ENCODE assay signal across 8 mouse cellular contexts in genomic region chr16:41510915-41511552, GRCm38 (mm10).
A peak's percentile ranks its signal among the peaks of the same experiment; 100 is the strongest.
DNase-seq lines count a peak whose midpoint lies in the region; ATAC-seq and TF ChIP-seq lines count a peak whose summit lies in the region.

No protein-coding gene starts in this region.

- WGBS in cerebellum, adult 2 months: 40% methylated on average over 6 of the region's 6 CpGs
- 43% methylated on average over 6 of the region's 6 CpGs for WGBS in hindbrain, embryonic 16.5 days
- 51% methylated on average over 6 of the region's 6 CpGs for WGBS in midbrain, embryonic 14.5 days

- no peaks in the 10 kb centered on the region; the same call in 1 of the 2 replicates for H3K4me1 ChIP-seq in cerebellum, adult 2 months (ENCODE audit: control insufficient read depth, insufficient read depth, low read length)
- H3K4me1 ChIP-seq in hindbrain, embryonic 16.5 days (ENCODE audit: control insufficient read depth, insufficient read depth, low read depth, low read length): peaks cover 7% of the 10 kb centered on the region
- peaks cover 7% of the 10 kb centered on the region for H3K4me1 ChIP-seq in midbrain, embryonic 14.5 days (ENCODE audit: control insufficient read depth, insufficient read depth, low read length)

- no peaks in the 10 kb centered on the region for H3K9me3 ChIP-seq in hindbrain, embryonic 16.5 days (ENCODE audit: control insufficient read depth, low read length)
- no peaks in the 10 kb centered on the region for H3K9me3 ChIP-seq in midbrain, embryonic 14.5 days (ENCODE audit: control insufficient read depth, low read length)

- no peaks in the 10 kb centered on the region for H3K36me3 ChIP-seq in hindbrain, embryonic 16.5 days (ENCODE audit: control insufficient read depth, insufficient read depth, low read length)
- H3K36me3 ChIP-seq in midbrain, embryonic 14.5 days (ENCODE audit: control insufficient read depth, insufficient read depth, low read length): no peaks in the 10 kb centered on the region

- DNase-seq in cerebellum, adult 9-10 months: peak; percentile 29
- no peak for DNase-seq in cerebellum, adult 2 months
- no peak for DNase-seq in layer of hippocampus, adult 2 months (ENCODE audit: low spot score in 2 of 2)
- no peak for DNase-seq in layer of hippocampus, adult 8-10 months (ENCODE audit: low spot score in 2 of 2)
- peak; percentile 50 for DNase-seq in midbrain, embryonic 14.5 days
- DNase-seq in frontal cortex, adult 2 months (ENCODE audit: extremely low spot score in 1 of 2, low spot score in 1 of 2): no peak
- no peak for DNase-seq in testis, postnatal 10 days (ENCODE audit: low spot score)

- no peak for TF ChIP-seq POLR2A in cerebellum, adult 2 months (IDR thresholded peaks at IDR 0.05; ENCODE audit: borderline replicate concordance, insufficient read depth, low read length)

- H3K4me3 ChIP-seq in cerebellum, adult 2 months (replicated peaks; ENCODE audit: insufficient read depth, low read depth, low read length): no peak overlapping the region
- H3K4me3 ChIP-seq in layer of hippocampus, adult 2 months: no peak overlapping the region; the same call in 1 of the 2 replicates
- H3K4me3 ChIP-seq in hindbrain, embryonic 16.5 days (ENCODE audit: low read length): no peak overlapping the region
- no peak overlapping the region for H3K4me3 ChIP-seq in midbrain, embryonic 14.5 days (replicated peaks; ENCODE audit: low read depth, low read length)

- TF ChIP-seq CTCF in cerebellum, adult 2 months (IDR thresholded peaks at IDR 0.05; ENCODE audit: borderline replicate concordance, insufficient read depth, low read depth, low read length): no peak
- TF ChIP-seq CTCF in layer of hippocampus, adult 2 months (conservative IDR thresholded peaks at IDR 0.05): no peak; the same call in 1 of the 2 replicates

- no peak overlapping the region for H3K9ac ChIP-seq in hindbrain, embryonic 16.5 days (ENCODE audit: low read depth, low read length)
- no peak overlapping the region for H3K9ac ChIP-seq in midbrain, embryonic 14.5 days (replicated peaks; ENCODE audit: low read length)

- no peaks in the 10 kb centered on the region for H3K27me3 ChIP-seq in cerebellum, adult 2 months (ENCODE audit: control insufficient read depth, insufficient read depth, low read length)
- H3K27me3 ChIP-seq in hindbrain, embryonic 16.5 days (replicated peaks; ENCODE audit: control insufficient read depth, insufficient read depth, low read length): no peaks in the 10 kb centered on the region
- no peaks in the 10 kb centered on the region for H3K27me3 ChIP-seq in midbrain, embryonic 14.5 days (ENCODE audit: control insufficient read depth, insufficient read depth, low read length)

- H3K27ac ChIP-seq in cerebellum, adult 2 months (ENCODE audit: insufficient read depth, low read length): no peak overlapping the region
- peak overlapping the region; percentile 19; the same call in 1 of the 2 replicates for H3K27ac ChIP-seq in layer of hippocampus, adult 2 months
- H3K27ac ChIP-seq in hindbrain, embryonic 16.5 days (ENCODE audit: low read depth, low read length): no peak overlapping the region
- H3K27ac ChIP-seq in midbrain, embryonic 14.5 days (replicated peaks; ENCODE audit: low read depth, low read length): 0 out of 2 replicates have a peak overlapping the region, but pooled peaks have one; percentile 8

- peak; percentile 69; the same call in 1 of the 2 replicates for ATAC-seq in hindbrain, embryonic 16.5 days
- no peak for ATAC-seq in midbrain, embryonic 14.5 days (ENCODE audit: low FRiP score, low TSS enrichment)

- H3K4me2 ChIP-seq in hindbrain, embryonic 16.5 days (ENCODE audit: low read length): no peak overlapping the region
- no peak overlapping the region for H3K4me2 ChIP-seq in midbrain, embryonic 14.5 days (ENCODE audit: low read length)

Comparison
In these comparisons a context has a peak if more than half of its experiments do, and no peak if none do; other contexts are left out.
1. DNase-seq: peak in cerebellum, adult 9-10 months (single experiment) and midbrain, embryonic 14.5 days (single experiment); none in cerebellum, adult 2 months (0 of 2), layer of hippocampus, adult 2 months (0 of 2), layer of hippocampus, adult 8-10 months (0 of 2), frontal cortex, adult 2 months (0 of 2) and testis, postnatal 10 days (single experiment).
2. H3K27ac ChIP-seq: peak in layer of hippocampus, adult 2 months (single experiment) and midbrain, embryonic 14.5 days (single experiment); none in cerebellum, adult 2 months (single experiment) and hindbrain, embryonic 16.5 days (single experiment).